Mouse (Mus musculus): ENCODE measurements around the gene Lix1l. TPM values are rescaled to one million over a fixed set of nuclear protein-coding genes. Genes with fewer than 3 reads are reported as not detected.
"Not testable (repeated sequence)": the region's sequence is repeated elsewhere in the genome, so short reads cannot be mapped to it uniquely, and the experiment has no call there.

Lix1l gene
- polyA plus RNA-seq, 1 experiment from 2014 or later, result 116 TPM

DNA sequence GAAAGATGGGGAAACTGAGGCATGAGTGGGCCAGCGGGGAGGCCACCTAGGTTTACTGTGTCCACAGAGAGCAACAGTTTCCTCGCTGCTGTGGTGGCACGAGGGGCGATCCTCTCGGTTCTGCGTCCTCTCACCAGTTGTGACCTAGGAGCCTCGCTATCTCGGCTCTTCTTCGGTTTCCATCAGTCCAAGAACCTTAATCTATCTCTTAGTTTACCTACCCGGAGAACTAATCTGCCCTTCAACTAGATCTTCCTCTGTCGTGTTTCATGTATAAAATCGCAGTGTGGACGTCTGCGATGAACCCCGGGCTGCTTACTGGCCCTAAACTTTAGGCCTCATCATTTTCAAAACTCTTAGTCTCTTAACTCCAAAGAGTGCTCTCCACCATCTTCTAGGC lies 35.0 kb downstream of the Lix1l start:
- in situ Hi-C loops (cut with MboI; ENCODE audit: low pct_unique_long_range_greater_than_20kb), result no loop called here
- no peak for TF ChIP-seq CTCF (IDR thresholded peaks at IDR 0.05)
- no peaks in the 10 kb centered on the region for H3K27me3 ChIP-seq
- no peak for ATAC-seq
- CTCF ChIA-PET, result no interaction called here
- no peak for DNase-seq (ENCODE audit: low read depth, low spot score)
- POLR2A ChIA-PET, result no interaction called here

DNA sequence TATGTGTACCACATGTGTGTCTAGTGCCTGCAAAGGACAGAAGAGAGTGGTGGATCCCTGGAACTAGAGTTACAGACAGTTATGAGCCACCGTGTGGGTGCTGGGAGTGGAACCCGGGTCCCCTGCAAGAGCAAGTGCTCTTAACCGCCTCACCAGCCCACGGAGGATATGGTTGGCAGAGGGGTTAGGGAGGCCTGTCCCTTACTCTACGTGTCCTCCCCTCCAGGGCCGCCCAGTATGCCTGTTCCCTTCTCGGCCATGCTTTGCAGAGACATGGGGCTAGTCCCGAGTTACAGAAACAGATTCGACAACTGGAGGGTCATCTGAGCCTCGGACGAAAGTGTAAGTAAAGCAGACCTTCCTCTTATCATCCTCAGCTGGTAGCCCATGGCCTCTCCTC lies 35.5 kb downstream of the Lix1l start:
- ChIA-PET POLR2A (no interaction called here), CTCF (interaction anchor here (0.6 to 1.4 kb wide), 3 partner anchors 9 to 93 kb away, joined by 3 to 4 read pairs (median 3); partner anchors contain the start of genes Itga10 and Polr3gl)
- ATAC-seq (no peak), DNase-seq (ENCODE audit: low read depth, low spot score) (no peak)
- in situ Hi-C loops (cut with MboI; ENCODE audit: low pct_unique_long_range_greater_than_20kb), result no loop called here
- H3K27me3 ChIP-seq, result no peaks in the 10 kb centered on the region
- no peak for TF ChIP-seq CTCF (IDR thresholded peaks at IDR 0.05)

DNA sequence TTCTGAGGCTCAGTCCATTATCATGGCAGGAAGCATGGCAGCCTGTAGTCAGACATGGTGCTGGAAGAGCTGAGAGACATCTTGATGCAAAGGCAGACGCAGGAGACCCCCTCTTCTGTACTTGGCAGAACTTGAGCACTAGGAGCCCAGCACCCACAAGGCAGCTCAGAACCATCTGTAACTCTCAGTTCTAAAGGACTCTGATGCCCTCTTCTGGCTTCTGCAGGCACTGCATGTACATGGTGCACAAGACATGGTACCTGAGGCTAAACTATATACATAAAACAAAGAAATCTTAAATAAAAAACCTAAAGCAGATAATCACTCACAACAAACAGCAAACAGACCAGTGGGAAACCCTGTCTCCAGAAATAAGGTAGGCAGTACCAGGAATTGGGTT lies 38.3 kb downstream of the Lix1l start:
- in situ Hi-C loops (cut with MboI; ENCODE audit: low pct_unique_long_range_greater_than_20kb), result no loop called here

DNA sequence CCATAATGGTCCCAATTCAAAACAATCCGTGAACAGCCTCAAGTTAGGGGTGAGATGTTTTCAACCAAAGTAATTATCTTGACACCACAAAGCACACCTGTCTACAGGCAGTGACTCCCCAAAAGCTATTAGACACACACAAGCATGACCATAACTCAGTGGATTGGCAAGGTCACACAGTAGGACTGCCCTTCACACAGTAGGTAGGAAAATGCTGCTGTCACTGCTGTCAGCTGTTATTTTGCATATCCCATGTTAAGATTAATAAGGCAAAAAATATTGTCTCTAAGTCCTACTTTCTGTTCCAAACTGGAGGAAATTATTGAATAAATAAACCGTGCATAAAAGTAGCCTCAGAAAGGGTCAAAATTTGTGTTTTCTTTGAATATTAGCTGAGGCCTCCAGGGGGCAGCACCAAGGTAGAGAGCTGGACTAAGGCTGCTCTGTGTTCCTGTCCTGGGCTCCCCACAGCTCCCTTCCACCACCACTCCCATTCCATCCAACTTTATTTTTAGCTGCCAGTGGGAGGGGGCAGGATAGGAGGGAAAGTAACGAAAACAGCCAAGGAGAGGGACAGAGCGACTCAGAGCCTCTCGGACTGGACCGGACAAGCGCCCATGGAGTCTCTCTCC lies 44.2 kb downstream of the Lix1l start, which contains the start of gene Itga10:
Gene Itga10, plus strand, starts transcription at position 567 of the 632 bp plus-strand sequence.
- peak; percentile 32 for ATAC-seq
- no peak for TF ChIP-seq CTCF (IDR thresholded peaks at IDR 0.05)
- CTCF ChIA-PET, result interaction anchor here (0.6 to 4.2 kb wide), 18 partner anchors 8 to 113 kb away, joined by 3 to 30 read pairs (median 4); partner anchors contain the start of gene Pias3
- DNase-seq (ENCODE audit: low read depth, low spot score), result no peak
- in situ Hi-C loops (cut with MboI; ENCODE audit: low pct_unique_long_range_greater_than_20kb), result no loop called here
- H3K27me3 ChIP-seq, result no peaks in the 10 kb centered on the region
- POLR2A ChIA-PET, result interaction anchor here (1.4 kb wide), 1 partner anchor 18 kb away, joined by 7 read pairs; no protein-coding TSS in a partner anchor

More for the DNA sequence above, 38.3 kb downstream of the Lix1l start:
- no peak for ATAC-seq
- CTCF ChIA-PET, result interaction anchor here (0.7 to 4.8 kb wide), 16 partner anchors 9 to 98 kb away, joined by 3 to 34 read pairs (median 4); partner anchors contain the start of genes Lix1l, Nudt17 and Rbm8a
- no peaks in the 10 kb centered on the region for H3K27me3 ChIP-seq
- DNase-seq (ENCODE audit: low read depth, low spot score), result no peak
- POLR2A ChIA-PET, result interaction anchor here (0.5 to 1.4 kb wide), 4 partner anchors 8 to 39 kb away, joined by 3 to 4 read pairs (median 3); partner anchors contain the start of gene Lix1l
- TF ChIP-seq CTCF (IDR thresholded peaks at IDR 0.05), result no peak

DNA sequence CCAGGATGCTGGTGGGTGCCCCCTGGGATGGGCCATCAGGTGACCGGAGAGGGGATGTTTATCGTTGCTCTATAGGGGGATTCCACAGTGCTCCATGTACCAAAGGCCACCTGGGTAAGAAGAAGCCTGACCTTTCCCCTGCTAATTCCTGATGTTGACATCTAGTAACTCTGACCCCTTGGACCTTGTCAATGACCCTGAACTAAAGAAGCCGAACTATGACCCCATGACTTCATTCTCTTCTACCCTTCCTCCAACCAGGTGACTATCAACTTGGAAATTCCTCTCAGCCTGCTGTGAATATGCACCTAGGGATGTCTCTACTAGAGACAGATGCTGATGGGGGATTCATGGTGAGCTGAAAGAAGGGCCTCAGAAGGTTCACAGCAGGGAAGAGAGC lies 46.4 kb downstream of the Lix1l start:
- no peak for ATAC-seq
- in situ Hi-C loops (cut with MboI; ENCODE audit: low pct_unique_long_range_greater_than_20kb), result no loop called here
- no peaks in the 10 kb centered on the region for H3K27me3 ChIP-seq
- ChIA-PET POLR2A (no interaction called here), CTCF (interaction anchor here (1.2 to 4.2 kb wide), 5 partner anchors 8 to 53 kb away, joined by 3 to 30 read pairs (median 3); no protein-coding TSS in a partner anchor)
- TF ChIP-seq CTCF (IDR thresholded peaks at IDR 0.05), result no peak
- no peak for DNase-seq (ENCODE audit: low read depth, low spot score)

DNA sequence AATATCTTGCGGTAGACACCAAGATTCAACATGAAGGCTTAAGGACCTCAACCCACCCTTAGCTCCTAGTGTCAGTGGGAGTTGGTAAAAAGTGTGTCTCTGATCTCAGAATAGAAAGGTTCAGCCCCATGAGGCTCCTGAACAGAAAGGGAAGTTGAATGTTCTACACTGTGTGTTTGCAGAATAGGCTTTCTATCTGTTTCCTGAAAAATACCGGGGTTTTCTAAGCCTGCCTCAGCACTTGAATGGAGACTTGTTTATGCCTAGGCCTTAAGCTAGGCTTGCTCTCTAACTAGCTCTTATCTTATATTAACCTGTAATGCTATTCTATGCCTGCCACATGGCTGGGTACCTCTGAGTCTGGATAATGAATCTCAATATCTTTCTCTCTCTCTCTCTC lies 60.0 kb downstream of the Lix1l start:
- in situ Hi-C loops (cut with MboI; ENCODE audit: low pct_unique_long_range_greater_than_20kb), result no loop called here
- POLR2A ChIA-PET, result interaction anchor here (0.6 kb wide), 1 partner anchor 18 kb away, joined by 4 read pairs; no protein-coding TSS in a partner anchor

DNA sequence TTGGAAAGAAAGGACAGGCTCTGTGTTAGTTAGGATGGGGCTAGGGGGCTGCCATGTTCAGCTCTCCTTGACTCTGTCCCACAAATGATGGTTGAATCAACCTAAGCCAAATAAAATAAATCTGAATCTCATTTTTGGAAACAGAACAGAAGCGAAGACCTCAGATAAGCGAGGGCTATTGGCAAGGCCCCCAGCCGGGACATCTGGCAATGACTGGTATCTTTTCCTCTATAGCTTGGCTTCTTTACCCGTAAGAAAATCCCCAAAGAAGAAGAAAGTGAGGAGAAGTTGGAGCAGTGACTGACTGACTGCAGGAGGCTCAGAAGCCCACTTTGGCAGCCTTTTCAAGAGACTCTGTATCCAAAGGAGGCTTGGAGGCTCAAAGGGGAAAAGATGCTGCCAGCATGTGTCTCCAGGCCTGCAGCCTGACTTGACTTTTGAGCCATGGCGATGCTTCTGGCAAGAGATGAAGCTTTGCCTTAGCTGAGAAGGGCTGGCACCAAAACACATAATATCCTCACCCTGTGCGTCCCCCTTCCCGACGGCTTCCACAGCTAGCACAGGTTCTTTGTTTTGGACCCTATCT lies 61.9 kb downstream of the Lix1l start:
- H3K27me3 ChIP-seq, result no peaks in the 10 kb centered on the region
- no peak for ATAC-seq
- ChIA-PET POLR2A (interaction anchor here (0.8 to 1.3 kb wide), 3 partner anchors 18 to 87 kb away, joined by 3 to 7 read pairs (median 4); partner anchors contain the start of gene Itga10), CTCF (interaction anchor here (0.6 to 2.1 kb wide), 17 partner anchors 10 to 820 kb away, joined by 3 to 18 read pairs (median 4); partner anchors contain the start of genes Gm16253, Itga10, Nudt17 and Rbm8a)
- in situ Hi-C loops (cut with MboI; ENCODE audit: low pct_unique_long_range_greater_than_20kb), result no loop called here
- DNase-seq (ENCODE audit: low read depth, low spot score), result no peak
- no peak for TF ChIP-seq CTCF (IDR thresholded peaks at IDR 0.05)

More for the DNA sequence above, 60.0 kb downstream of the Lix1l start:
- no peak for TF ChIP-seq CTCF (IDR thresholded peaks at IDR 0.05)
- DNase-seq (ENCODE audit: low read depth, low spot score), result no peak
- H3K27me3 ChIP-seq, result no peaks in the 10 kb centered on the region
- CTCF ChIA-PET, result interaction anchor here (0.7 to 4.4 kb wide), 8 partner anchors 10 to 81 kb away, joined by 3 to 30 read pairs (median 3); partner anchors contain the start of gene Itga10
- ATAC-seq, result no peak

DNA sequence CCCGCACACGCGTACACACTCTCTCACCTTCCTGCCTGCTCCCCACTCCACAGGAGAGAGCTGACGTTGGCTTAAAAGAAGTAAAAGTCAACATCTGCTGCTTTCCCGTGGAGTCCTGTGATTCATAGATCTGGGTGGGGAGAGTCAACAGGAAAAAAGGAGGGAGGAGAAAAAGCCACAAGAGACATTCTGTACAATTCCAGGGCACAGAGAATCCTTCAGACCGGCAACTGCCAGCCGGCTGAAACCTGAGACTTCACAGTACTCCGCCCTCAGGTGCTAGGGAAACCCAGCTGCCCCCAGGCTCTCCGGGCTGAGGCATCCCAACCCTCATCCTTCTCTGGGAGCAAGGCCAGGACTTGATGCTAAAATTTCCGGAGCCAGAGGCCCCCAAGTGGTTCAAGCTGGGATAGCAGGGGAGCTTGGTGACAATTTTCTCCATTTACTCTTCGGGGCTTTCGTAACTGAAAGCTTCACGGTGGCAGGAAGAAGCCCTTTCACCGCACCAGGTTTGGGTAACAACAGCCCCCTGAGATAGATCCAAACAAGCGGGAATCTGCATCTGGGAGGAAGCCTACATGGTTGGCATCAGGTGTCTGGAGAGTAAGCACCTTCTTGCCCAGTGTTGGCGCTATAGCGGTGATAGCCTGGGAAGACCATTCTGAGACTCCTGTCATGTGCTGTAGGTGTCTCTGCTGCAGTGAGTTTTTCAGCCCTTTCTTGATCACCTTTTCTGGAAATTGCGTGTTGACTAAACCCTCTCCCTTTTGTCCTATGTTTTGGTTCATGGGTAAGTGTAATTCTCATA lies 62.7 kb downstream of the Lix1l start:
- CTCF ChIA-PET, result interaction anchor here (0.7 to 2.1 kb wide), 21 partner anchors 9 to 122 kb away, joined by 3 to 18 read pairs (median 4); partner anchors contain the start of genes Gm16253, Itga10, Nudt17 and Rbm8a
- in situ Hi-C loops (cut with MboI; ENCODE audit: low pct_unique_long_range_greater_than_20kb), result no loop called here
- peak; percentile 95 for ATAC-seq
- H3K27me3 ChIP-seq, result no peaks in the 10 kb centered on the region
- TF ChIP-seq CTCF (IDR thresholded peaks at IDR 0.05), result peak; percentile 91
- POLR2A ChIA-PET, result interaction anchor here (1.2 to 1.3 kb wide), 2 partner anchors 19 to 34 kb away, joined by 4 to 7 read pairs; partner anchors contain the start of gene Itga10
- DNase-seq (ENCODE audit: low read depth, low spot score), result peak; percentile 99

DNA sequence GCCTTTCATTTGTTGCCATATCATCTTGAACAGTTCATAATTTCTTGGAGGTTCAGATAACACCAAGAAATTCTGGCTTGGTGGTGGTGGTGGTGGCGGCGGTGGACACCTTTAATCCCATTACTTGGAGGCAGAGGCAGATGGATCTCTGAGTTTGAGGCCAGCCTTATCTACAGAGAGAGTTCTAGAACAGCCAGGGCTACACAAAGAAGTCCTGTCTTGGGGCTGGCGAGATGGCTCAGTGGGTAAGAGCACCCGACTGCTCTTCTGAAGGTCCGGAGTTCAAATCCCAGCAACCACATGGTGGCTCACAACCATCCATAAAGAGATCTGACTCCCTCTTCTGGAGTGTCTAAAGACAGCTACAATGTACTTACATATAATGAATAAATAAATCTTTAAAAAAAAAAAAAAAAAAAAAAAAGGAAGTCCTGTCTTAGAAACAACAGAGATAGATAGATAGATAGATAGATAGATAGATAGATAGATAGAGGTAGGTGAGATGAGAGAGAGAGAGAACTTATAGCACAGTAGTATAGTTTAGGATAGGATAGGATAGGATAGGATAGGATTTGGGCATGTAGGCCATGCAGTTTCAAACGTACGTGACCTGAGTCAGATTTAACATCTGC lies 64.9 kb downstream of the Lix1l start:
- in situ Hi-C loops (cut with MboI; ENCODE audit: low pct_unique_long_range_greater_than_20kb); DNase-seq (ENCODE audit: low read depth, low spot score); H3K27me3 ChIP-seq; ATAC-seq: not testable (repeated sequence)
- POLR2A ChIA-PET, result interaction anchor here (0.8 kb wide), 1 partner anchor 10 kb away, joined by 3 read pairs; no protein-coding TSS in a partner anchor
- CTCF ChIA-PET, result interaction anchor here (1.1 to 2.9 kb wide), 2 partner anchors 20 to 33 kb away, joined by 4 to 15 read pairs; partner anchors contain the start of gene Itga10
